9 mouse cellular contexts compared by ENCODE assay signal in genomic region chr11:72130021-72130420, GRCm38 (mm10). TPM values are rescaled to one million over a fixed set of nuclear protein-coding genes. Genes with fewer than 3 reads are reported as not detected.
DNase-seq lines count a peak whose midpoint lies in the region; ATAC-seq and TF ChIP-seq lines count a peak whose summit lies in the region.
"Had no signal": no experiment of that assay in that cellular context is flagged by ENCODE, and none has a peak within 500 bp of the region (broad histone marks: within the 10 kb centered on the region; RNA-seq: fewer than 3 reads in every experiment).

No protein-coding gene starts in this region.

- H3K9ac ChIP-seq in kidney, postnatal 0 days (ENCODE audit: low read depth, low read length): no peak overlapping the region
- H3K9ac ChIP-seq in heart, adult 2 months (ENCODE audit: low read depth, low read length): peak overlapping the region; percentile 58
- no peak overlapping the region for H3K9ac ChIP-seq in limb, embryonic 13.5 days
- no peak overlapping the region for H3K9ac ChIP-seq in stomach, embryonic 14.5 days (replicated peaks; ENCODE audit: low read depth, low read length)

- 0 out of 2 replicates have a peak, but pooled peaks have one; percentile 2 for TF ChIP-seq EP300 in heart, adult 2 months (IDR thresholded peaks at IDR 0.05; ENCODE audit: insufficient read depth, low read depth, low read length)

- DNase-seq in kidney, postnatal 0 days (ENCODE audit: low spot score): no peak
- no peak for DNase-seq in kidney, adult 11 months
- DNase-seq in cerebellum, adult 2 months: peak; percentile 79 to 89
- DNase-seq in heart, adult 2 months: peak; percentile 59 to 80
- no peak for DNase-seq in Muller cell, postnatal 12 days (ENCODE audit: inconsistent ontology term)

- no peaks in the 10 kb centered on the region for H3K9me3 ChIP-seq in kidney, postnatal 0 days (replicated peaks; ENCODE audit: low read length)
- H3K9me3 ChIP-seq in limb, embryonic 13.5 days: no peaks in the 10 kb centered on the region
- no peaks in the 10 kb centered on the region for H3K9me3 ChIP-seq in stomach, embryonic 14.5 days (ENCODE audit: control insufficient read depth, low read depth, low read length)

- 14% methylated on average over 11 of the region's 11 CpGs for WGBS in kidney, postnatal 0 days
- WGBS in cerebellum, adult 2 months: 8% methylated on average over 11 of the region's 11 CpGs
- WGBS in heart, adult 2 months: 13% methylated on average over 11 of the region's 11 CpGs
- 10% methylated on average over 11 of the region's 11 CpGs for WGBS in limb, embryonic 13.5 days
- WGBS in stomach, embryonic 14.5 days: 10% methylated on average over 11 of the region's 11 CpGs

- H3K4me1 ChIP-seq in kidney, postnatal 0 days (replicated peaks; ENCODE audit: insufficient read depth, low read length): peaks cover 5% of the 10 kb centered on the region; the same call in 1 of the 2 replicates
- H3K4me1 ChIP-seq in cerebellum, adult 2 months (ENCODE audit: control insufficient read depth, insufficient read depth, low read length): peaks cover 76% of the 10 kb centered on the region
- peaks cover 29% of the 10 kb centered on the region for H3K4me1 ChIP-seq in heart, adult 2 months (ENCODE audit: control insufficient read depth, insufficient read depth, low read length)
- peaks cover 23% of the 10 kb centered on the region for H3K4me1 ChIP-seq in limb, embryonic 13.5 days
- H3K4me1 ChIP-seq in stomach, embryonic 14.5 days (ENCODE audit: control insufficient read depth, insufficient read depth, low read length): peaks cover 19% of the 10 kb centered on the region

- no peak overlapping the region for H3K4me3 ChIP-seq in kidney, postnatal 0 days (replicated peaks; ENCODE audit: low read depth, low read length)
- H3K4me3 ChIP-seq in cerebellum, adult 2 months (replicated peaks; ENCODE audit: insufficient read depth, low read depth, low read length): peak overlapping the region; percentile 30
- peak overlapping the region; percentile 29; the same call in 1 of the 2 replicates for H3K4me3 ChIP-seq in heart, adult 2 months
- no peak overlapping the region for H3K4me3 ChIP-seq in limb, embryonic 13.5 days
- no peak overlapping the region for H3K4me3 ChIP-seq in stomach, embryonic 14.5 days (ENCODE audit: low read depth, low read length)

- no peak overlapping the region for H3K27ac ChIP-seq in kidney, postnatal 0 days
- peak overlapping the region; percentile 85 for H3K27ac ChIP-seq in cerebellum, adult 2 months (ENCODE audit: insufficient read depth, low read length)
- peak overlapping the region; percentile 86 for H3K27ac ChIP-seq in heart, adult 2 months
- H3K27ac ChIP-seq in limb, embryonic 13.5 days: no peak overlapping the region
- no peak overlapping the region for H3K27ac ChIP-seq in stomach, embryonic 14.5 days (ENCODE audit: low read length)

- no peaks in the 10 kb centered on the region for H3K79me2 ChIP-seq in heart, adult 2 months (replicated peaks; ENCODE audit: control insufficient read depth, insufficient read depth, low read length)

- TF ChIP-seq CTCF in kidney, postnatal 0 days (IDR thresholded peaks at IDR 0.05; ENCODE audit: low read depth): no peak
- TF ChIP-seq CTCF in cerebellum, adult 2 months (IDR thresholded peaks at IDR 0.05; ENCODE audit: borderline replicate concordance, insufficient read depth, low read depth, low read length): no peak
- no peak for TF ChIP-seq CTCF in heart, adult 2 months (IDR thresholded peaks at IDR 0.05)

- no peaks in the 10 kb centered on the region for H3K36me3 ChIP-seq in kidney, postnatal 0 days (ENCODE audit: insufficient read depth, low read length)
- no peaks in the 10 kb centered on the region for H3K36me3 ChIP-seq in heart, adult 2 months (ENCODE audit: control insufficient read depth, insufficient read depth, low read length)
- no peaks in the 10 kb centered on the region for H3K36me3 ChIP-seq in limb, embryonic 13.5 days
- H3K36me3 ChIP-seq in stomach, embryonic 14.5 days (ENCODE audit: control insufficient read depth, insufficient read depth, low read length): no peaks in the 10 kb centered on the region

- no peak overlapping the region for H3K4me2 ChIP-seq in kidney, postnatal 0 days (ENCODE audit: low read length)
- H3K4me2 ChIP-seq in limb, embryonic 13.5 days (replicated peaks): peak overlapping the region; percentile 27; the same call in 1 of the 2 replicates
- H3K4me2 ChIP-seq in stomach, embryonic 14.5 days (replicated peaks; ENCODE audit: low read depth, low read length): peak overlapping the region; percentile 18

- peak; percentile 35; the same call in 1 of the 2 replicates for ATAC-seq in kidney, postnatal 0 days (replicated peaks; ENCODE audit: low FRiP score, low read depth)
- no peak for ATAC-seq in limb, embryonic 13.5 days (ENCODE audit: low FRiP score, low read depth)
- peak; percentile 64 for ATAC-seq in stomach, embryonic 14.5 days (ENCODE audit: insufficient number of reproducible peaks, insufficient read depth, low FRiP score, low read depth)
- no peak for ATAC-seq in activated CD4-positive, CD25-positive, alpha-beta regulatory T cell, adult 4 months

- peaks cover 9% of the 10 kb centered on the region; the same call in 1 of the 2 replicates for H3K27me3 ChIP-seq in kidney, postnatal 0 days (ENCODE audit: insufficient read depth, low read length)
- no peaks in the 10 kb centered on the region for H3K27me3 ChIP-seq in cerebellum, adult 2 months (ENCODE audit: control insufficient read depth, insufficient read depth, low read length)
- no peaks in the 10 kb centered on the region for H3K27me3 ChIP-seq in heart, adult 2 months (ENCODE audit: control insufficient read depth, insufficient read depth, low read length)
- peaks cover 35% of the 10 kb centered on the region for H3K27me3 ChIP-seq in limb, embryonic 13.5 days
- peaks cover 13% of the 10 kb centered on the region; the same call in 1 of the 2 replicates for H3K27me3 ChIP-seq in stomach, embryonic 14.5 days (ENCODE audit: control insufficient read depth, insufficient read depth, low read length)

- intact Hi-C loops in heart, adult 2 months (cut with DNase I): no loop called here

- TF ChIP-seq POLR2A in cerebellum, adult 2 months (IDR thresholded peaks at IDR 0.05; ENCODE audit: borderline replicate concordance, insufficient read depth, low read length): peak; percentile 15; the same call in 1 of the 2 replicates
- peak; percentile 48 for TF ChIP-seq POLR2A in heart, adult 2 months (IDR thresholded peaks at IDR 0.05; ENCODE audit: insufficient read depth, low read depth, low read length)

RNA-seq across cellular contexts. Expression of gene Pitpnm3, which starts 5.6 kb away (rescaled TPM):
- 0.42 and 0.45 TPM in 2 replicates for polyA plus RNA-seq in kidney, postnatal 0 days (2015; fragmentation: Nextera tagmentation; extraction: Ambion mirVana)
- polyA plus RNA-seq in cerebellum, adult 2 months (2012; rRNA removed): 55.9 and 62.9 TPM in 2 replicates
- 1 to 10 TPM; 1.2 to 2.0 TPM for total RNA-seq in heart, adult 2 months (2021)
- polyA plus RNA-seq in heart, adult 2 months (2012; rRNA removed): 5.1 TPM in 2 replicates
- polyA plus RNA-seq in limb, embryonic 13.5 days (2015; fragmentation: Nextera tagmentation; extraction: Ambion mirVana): 0.08 and 0.14 TPM in 2 replicates
- 0.52 and 0.67 TPM in 2 replicates for polyA plus RNA-seq in stomach, embryonic 14.5 days (2014; fragmentation: Nextera tagmentation; extraction: Ambion mirVana)
- polyA plus RNA-seq in activated CD4-positive, CD25-positive, alpha-beta regulatory T cell, adult 4 months (2017; shearing (Covaris generic)): not detected
- total RNA-seq: MEL had no signal

Comparison
In these comparisons a context has a peak if more than half of its experiments do, and no peak if none do; other contexts are left out.
1. ATAC-seq: peak in kidney, postnatal 0 days (single experiment) and stomach, embryonic 14.5 days (single experiment); none in limb, embryonic 13.5 days (single experiment) and activated CD4-positive, CD25-positive, alpha-beta regulatory T cell, adult 4 months (single experiment).
2. DNase-seq: peak in cerebellum, adult 2 months (2 of 2) and heart, adult 2 months (2 of 2); none in kidney, postnatal 0 days (single experiment), kidney, adult 11 months (single experiment) and Muller cell, postnatal 12 days (single experiment).
3. H3K27ac ChIP-seq: peak in cerebellum, adult 2 months (single experiment) and heart, adult 2 months (single experiment); none in kidney, postnatal 0 days (single experiment), limb, embryonic 13.5 days (single experiment) and stomach, embryonic 14.5 days (single experiment).
4. H3K4me3 ChIP-seq: peak in cerebellum, adult 2 months (single experiment) and heart, adult 2 months (single experiment); none in kidney, postnatal 0 days (single experiment), limb, embryonic 13.5 days (single experiment) and stomach, embryonic 14.5 days (single experiment).